Mouse (Mus musculus) limb, embryonic 12.5 days (tissue): ENCODE measurements around the gene Gm10999. TPM values are rescaled to one million over a fixed set of nuclear protein-coding genes. Genes with fewer than 3 reads are reported as not detected.
"Not testable (repeated sequence)": the region's sequence is repeated elsewhere in the genome, so short reads cannot be mapped to it uniquely, and the experiment has no call there.

Experiments used
- ATAC-seq: fragments of 200-750 bp; cut with Nextera tagmentation; 2 replicates; pipeline ENCODE4 v1.8.0; 2017; ENCODE audit warnings: low read depth, moderate TSS enrichment; ENCODE audit not compliant: insufficient number of reproducible peaks, insufficient read depth, low FRiP score, low TSS enrichment
- H3K27ac ChIP-seq: fragments of 300-500 bp; sonication (generic); 2 replicates; pipeline ENCODE4 v1.5.1; 2016; ENCODE audit warnings: mild to moderate bottlenecking, moderate library complexity
- H3K27me3 ChIP-seq: fragments of 300-500 bp; sonication (generic); 2 replicates; pipeline ENCODE4 v1.6.1; 2016; ENCODE audit warnings: mild to moderate bottlenecking, moderate library complexity
- H3K36me3 ChIP-seq: fragments of 300-500 bp; sonication (generic); 2 replicates; pipeline ENCODE4 v1.6.1; 2016; ENCODE audit warnings: mild to moderate bottlenecking, moderate library complexity
- H3K4me1 ChIP-seq: fragments of 300-500 bp; sonication (generic); replicated peaks from 2 replicates; pipeline ENCODE4 v1.6.1; 2016
- H3K4me2 ChIP-seq: fragments of 300-500 bp; sonication (generic); 2 replicates; pipeline ENCODE4 v1.6.1; 2016; ENCODE audit warnings: mild to moderate bottlenecking, moderate library complexity
- H3K4me3 ChIP-seq: fragments of 300-500 bp; sonication (generic); replicated peaks from 2 replicates; pipeline ENCODE4 v1.5.1; 2016; ENCODE audit warnings: mild to moderate bottlenecking
- H3K9ac ChIP-seq: fragments of 300-500 bp; sonication (generic); replicated peaks from 2 replicates; pipeline ENCODE4 v1.6.1; 2016; ENCODE audit warnings: mild to moderate bottlenecking, moderate library complexity
- H3K9me3 ChIP-seq: fragments of 300-500 bp; sonication (generic); 2 replicates; pipeline ENCODE4 v1.6.1; 2016; ENCODE audit warnings: mild to moderate bottlenecking, moderate library complexity
- WGBS: fragments of 180-500 bp; shearing (Covaris S2); methylation state at CpG from one replicate; pipeline ENCODE4 v1.1.7; 2016; 5-methylcytosine and 5-hydroxymethylcytosine counted together
- polyA plus RNA-seq: library from polyadenylated mRNA; unstranded; fragments of >200 nt; fragmentation: Nextera tagmentation; extraction: Ambion mirVana; gene quantifications from 2 replicates; pipeline ENCODE4 v1.2.1, GENCODE M21; 2016

Gene Gm10999
- not detected in 2 replicates for polyA plus RNA-seq

- H3K36me3 ChIP-seq, result no peaks in the 10 kb centered on the region
- 88% methylated on average over 1 of the region's 1 CpGs for WGBS
- H3K9me3 ChIP-seq, result no peaks in the 10 kb centered on the region
- no peaks in the 10 kb centered on the region for H3K27me3 ChIP-seq
- H3K4me2 ChIP-seq, result no peak within 1 kb of the TSS
- no peak within 1 kb of the TSS for H3K27ac ChIP-seq
- H3K4me3 ChIP-seq, result no peak within 1 kb of the TSS
- no peaks in the 10 kb centered on the region for H3K4me1 ChIP-seq
- no peak for ATAC-seq
- no peak within 1 kb of the TSS for H3K9ac ChIP-seq
These were observed at the start of gene Gm10999 for GRCm38 (mm10) chr8:129131561-129131960. Gene Gm10999 (minus strand): TSS chr8:129131661.

DNA sequence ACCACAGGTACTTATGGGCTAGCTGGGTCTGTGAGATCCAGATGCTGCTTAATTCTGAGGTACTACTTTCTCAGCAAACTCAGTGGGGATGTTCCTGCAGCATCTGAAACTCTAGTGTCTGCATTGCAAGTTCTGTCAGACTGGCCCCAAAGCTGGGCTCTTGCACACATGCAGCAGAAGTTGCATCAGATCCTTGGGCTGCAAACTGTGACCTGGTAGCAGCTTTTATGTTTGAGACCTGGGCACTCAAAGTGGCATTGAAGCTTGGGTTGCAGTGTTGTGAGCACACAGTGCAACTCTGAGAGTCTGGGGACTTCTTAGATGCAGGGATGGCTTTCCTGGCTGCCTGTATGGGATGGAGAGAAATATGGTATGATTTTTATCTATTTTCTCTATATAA, 2.0 kb upstream of the Gm10999 start:
- H3K36me3 ChIP-seq, result no peaks in the 10 kb centered on the region
- no peak for ATAC-seq
- no peaks in the 10 kb centered on the region for H3K27me3 ChIP-seq
- no peaks in the 10 kb centered on the region for H3K9me3 ChIP-seq
- H3K4me3 ChIP-seq, result no peak overlapping the region
- no peaks in the 10 kb centered on the region for H3K4me1 ChIP-seq
- no peak overlapping the region for H3K4me2 ChIP-seq
- H3K27ac ChIP-seq, result no peak overlapping the region
- H3K9ac ChIP-seq, result no peak overlapping the region

- not testable (repeated sequence) for H3K4me3 ChIP-seq, H3K9me3 ChIP-seq, H3K4me2 ChIP-seq, H3K4me1 ChIP-seq, H3K27ac ChIP-seq, H3K36me3 ChIP-seq, H3K9ac ChIP-seq, H3K27me3 ChIP-seq, ATAC-seq
- WGBS, result 73% methylated on average over 3 of the region's 3 CpGs
These were observed 15.7 kb downstream of the Gm10999 start for GRCm38 (mm10) chr8:129115761-129116160.

Other genes starting within 250 kb of the Gm10999 start
- not detected in 2 replicates for gene Ccdc7a, start 66.1 kb downstream of the Gm10999 start, polyA plus RNA-seq
- not detected in 2 replicates for gene Ccdc7b, start 64.5 kb downstream of the Gm10999 start, polyA plus RNA-seq
- gene 2610044O15Rik8, start 102.7 kb upstream of the Gm10999 start, polyA plus RNA-seq, result 23.9 and 28.3 TPM in 2 replicates